Mouse (Mus musculus) skeletal muscle tissue, adult 2 months (tissue): ENCODE data around the gene Ccdc184.

Source experiments
- DNase-seq: peaks from one replicate; pipeline ENCODE4 v3.0.0-alpha.2; 2012; ENCODE audit warnings: low read depth, low spot score

The Ccdc184 gene

GRCm38 (mm10) chr15:98155272-98155671 is 11.7 kb upstream of the Ccdc184 start:
- DNase-seq: no peak

GRCm38 (mm10) chr15:98155944-98156343 is 11.0 kb upstream of the Ccdc184 start:
- DNase-seq: no peak

GRCm38 (mm10) chr15:98157253-98157652 is 9.7 kb upstream of the Ccdc184 start:
- DNase-seq: no peak

GRCm38 (mm10) chr15:98161026-98161805 is 5.7 kb upstream of the Ccdc184 start:
- no peak for DNase-seq

GRCm38 (mm10) chr15:98162561-98162960 is 4.4 kb upstream of the Ccdc184 start:
- DNase-seq: no peak

GRCm38 (mm10) chr15:98165525-98165924 is 1.4 kb upstream of the Ccdc184 start, which contains the start of gene Asb8:
Asb8 (minus strand) TSS chr15:98165625.
- no peak for DNase-seq

GRCm38 (mm10) chr15:98167645-98168621 is 975 bp downstream of the Ccdc184 start:
- DNase-seq: no peak

GRCm38 (mm10) chr15:98168622-98169004 is 1.7 kb downstream of the Ccdc184 start:
- DNase-seq: no peak

- no peak for DNase-seq
Observed at GRCm38 (mm10) chr15:98170365-98170764, 3.4 kb downstream of the Ccdc184 start.

- no peak for DNase-seq
Observed at GRCm38 (mm10) chr15:98170917-98171316, 4.0 kb downstream of the Ccdc184 start.

GRCm38 (mm10) chr15:98172113-98172512 is 5.2 kb downstream of the Ccdc184 start:
- DNase-seq: no peak

- DNase-seq: no peak
Observed at GRCm38 (mm10) chr15:98173821-98174220, 6.9 kb downstream of the Ccdc184 start.

GRCm38 (mm10) chr15:98177320-98177719 is 10.4 kb downstream of the Ccdc184 start:
- DNase-seq: no peak

GRCm38 (mm10) chr15:98180567-98181131 is 13.7 kb downstream of the Ccdc184 start:
- DNase-seq: peak; percentile 12

- peak; percentile 98 for DNase-seq
Observed at GRCm38 (mm10) chr15:98181132-98181711, 14.3 kb downstream of the Ccdc184 start.

GRCm38 (mm10) chr15:98181856-98182570 is 15.1 kb downstream of the Ccdc184 start:
- peak; percentile 12 for DNase-seq

GRCm38 (mm10) chr15:98184456-98184855 is 17.5 kb downstream of the Ccdc184 start:
- peak; percentile 21 for DNase-seq

- no peak for DNase-seq
Observed at GRCm38 (mm10) chr15:98195442-98195841, 28.5 kb downstream of the Ccdc184 start, which contains the start of gene Olfr288. Olfr288 (minus strand) TSS chr15:98195542.

GRCm38 (mm10) chr15:98209676-98210075 is 42.7 kb downstream of the Ccdc184 start:
- no peak for DNase-seq

GRCm38 (mm10) chr15:98213336-98213870 is 46.4 kb downstream of the Ccdc184 start:
- no peak for DNase-seq

- DNase-seq: no peak
Observed at GRCm38 (mm10) chr15:98214130-98214529, 47.2 kb downstream of the Ccdc184 start.
